Mouse (Mus musculus) CH12.LX (cell line): ENCODE measurements at regions not wholly inside any gene's neighbourhood (a gene's known extent, or its start where the extent isn't known, plus 50 kb on each side); places are given as distances from the start of the nearest gene placed in this dataset.

Experiments
- DNase-seq: peaks from one replicate; pipeline ENCODE4 v3.0.0-alpha.2; 2013; ENCODE audit errors: extremely low read depth
- H3K27ac ChIP-seq: 2 replicates; pipeline ENCODE4 v1.5.1; 2012; ENCODE audit warnings: low read depth, mild to moderate bottlenecking, control low read depth, moderate library complexity; ENCODE audit not compliant: insufficient read depth
- H3K27me3 ChIP-seq: replicated peaks from 2 replicates; pipeline ENCODE3; 2012; ENCODE audit warnings: inconsistent platforms
- H3K36me3 ChIP-seq, 2 experiments: replicated peaks in 1 of 2; 2 replicates each; pipeline versions ENCODE3 to v1.6.1; 2012; ENCODE audit warnings: inconsistent platforms in 1 of 2, low read length in 1 of 2, mild to moderate bottlenecking in 1 of 2, mixed read lengths in 1 of 2, moderate library complexity in 1 of 2; ENCODE audit not compliant: control insufficient read depth in 1 of 2, insufficient read depth in 1 of 2
- H3K4me1 ChIP-seq, 2 experiments: 2 replicates each; pipeline ENCODE4 v1.6.1; 2012; ENCODE audit warnings: inconsistent platforms in 1 of 2, moderate library complexity in 1 of 2; ENCODE audit not compliant: insufficient read depth in 2 of 2, control insufficient read depth in 1 of 2
- H3K4me2 ChIP-seq: 2 replicates; pipeline ENCODE4 v1.6.1; 2012; ENCODE audit warnings: low read depth, mild to moderate bottlenecking, control low read depth; ENCODE audit not compliant: poor library complexity, insufficient read depth, severe bottlenecking
- H3K4me3 ChIP-seq, 3 experiments: fragments of 150-350 bp in 1 of 3; sonication (generic) in 1 of 3; replicated peaks in 1 of 3; 2 replicates each; pipeline versions ENCODE3 to v1.5.1; 2011 to 2012; ENCODE audit warnings: low read depth in 2 of 3, low read length in 2 of 3, mild to moderate bottlenecking in 2 of 3, moderate library complexity in 2 of 3, control low read depth in 1 of 3, improper control_type of control experiment in 1 of 3, inconsistent platforms in 1 of 3, mixed read lengths in 1 of 3; ENCODE audit not compliant: poor library complexity in 1 of 3
- H3K79me2 ChIP-seq: replicated peaks from 2 replicates; pipeline ENCODE4 v1.6.1; 2012; ENCODE audit warnings: mild to moderate bottlenecking, moderate library complexity; ENCODE audit not compliant: control insufficient read depth, poor library complexity, insufficient read depth, severe bottlenecking; ENCODE audit errors: extremely low read depth
- H3K9ac ChIP-seq: 2 replicates; pipeline ENCODE4 v1.6.1; 2012; ENCODE audit warnings: low read depth, mild to moderate bottlenecking, control low read depth, moderate library complexity; ENCODE audit not compliant: insufficient read depth
- H3K9me3 ChIP-seq: replicated peaks from 2 replicates; pipeline ENCODE3; 2012; ENCODE audit warnings: low read length, inconsistent platforms, mixed read lengths
- BHLHE40 ChIP-seq: IDR thresholded peaks from 2 replicates; pipeline ENCODE4 v1.6.1; 2011; ENCODE audit warnings: mild to moderate bottlenecking, low read depth, low read length, improper control_type of control experiment
- CHD1 ChIP-seq: IDR thresholded peaks from 2 replicates; pipeline ENCODE4 v1.6.1; 2012; ENCODE audit warnings: low read depth, low read length, improper control_type of control experiment, inconsistent platforms
- CHD2 ChIP-seq: IDR thresholded peaks from 2 replicates; pipeline ENCODE4 v1.6.1; 2011; ENCODE audit warnings: low read length, improper control_type of control experiment
- CTCF ChIP-seq, 2 experiments: IDR thresholded peaks in 1 of 2; conservative IDR thresholded peaks in 1 of 2; 2 replicates each; pipeline ENCODE4 v1.5.1; 2011 to 2012; ENCODE audit warnings: low read depth in 2 of 2, low read length in 2 of 2, improper control_type of control experiment in 1 of 2, inconsistent platforms in 1 of 2, mild to moderate bottlenecking in 1 of 2, moderate library complexity in 1 of 2
- GABPA ChIP-seq: IDR thresholded peaks from 2 replicates; pipeline ENCODE4 v1.6.1; 2012; ENCODE audit warnings: low read depth, low read length, improper control_type of control experiment, inconsistent platforms; ENCODE audit not compliant: insufficient replicate concordance
- JUN ChIP-seq: IDR thresholded peaks from 2 replicates; pipeline ENCODE4 v1.6.1; 2011; ENCODE audit warnings: low read depth, mild to moderate bottlenecking, low read length, improper control_type of control experiment, moderate library complexity; ENCODE audit not compliant: insufficient read depth
- JUND ChIP-seq: conservative IDR thresholded peaks from 2 replicates; pipeline ENCODE4 v1.6.1; 2011; ENCODE audit warnings: low read depth, low read length, improper control_type of control experiment
- KAT2A ChIP-seq: IDR thresholded peaks from 2 replicates; pipeline ENCODE4 v1.6.1; 2012; ENCODE audit warnings: low read length, improper control_type of control experiment, inconsistent platforms; ENCODE audit not compliant: insufficient replicate concordance
- MAFK ChIP-seq: IDR thresholded peaks from 2 replicates; pipeline ENCODE4 v1.6.1; 2011; ENCODE audit warnings: low read length, improper control_type of control experiment; ENCODE audit not compliant: insufficient replicate concordance
- MAZ ChIP-seq: IDR thresholded peaks from 2 replicates; pipeline ENCODE4 v1.6.1; 2012; ENCODE audit warnings: low read depth, mild to moderate bottlenecking, inconsistent platforms, low read length, improper control_type of control experiment, moderate library complexity
- MXI1 ChIP-seq: IDR thresholded peaks from 2 replicates; pipeline ENCODE4 v1.6.1; 2011; ENCODE audit warnings: mild to moderate bottlenecking, low read depth, low read length, improper control_type of control experiment
- MYC ChIP-seq: IDR thresholded peaks from 2 replicates; pipeline ENCODE4 v1.6.1; 2011; ENCODE audit warnings: low read depth, mild to moderate bottlenecking, improper control_type of control experiment, low read length
- NELFE ChIP-seq: IDR thresholded peaks from 2 replicates; pipeline ENCODE4 v1.6.1; 2011; ENCODE audit warnings: low read depth, low read length, improper control_type of control experiment
- NRF1 ChIP-seq: IDR thresholded peaks from 2 replicates; pipeline ENCODE4 v1.6.1; 2014; ENCODE audit warnings: low read depth, mild to moderate bottlenecking, inconsistent platforms, low read length, improper control_type of control experiment, moderate library complexity
- RAD21 ChIP-seq: IDR thresholded peaks from 2 replicates; pipeline ENCODE4 v1.6.1; 2011; ENCODE audit warnings: low read depth, mild to moderate bottlenecking, low read length, improper control_type of control experiment, moderate library complexity
- SIN3A ChIP-seq: IDR thresholded peaks from 2 replicates; pipeline ENCODE4 v1.6.1; 2012; ENCODE audit warnings: low read length, improper control_type of control experiment, inconsistent platforms
- SMC3 ChIP-seq: IDR thresholded peaks from 2 replicates; pipeline ENCODE4 v1.6.1; 2011; ENCODE audit warnings: low read depth, low read length, improper control_type of control experiment
- TBP ChIP-seq: conservative IDR thresholded peaks from 2 replicates; pipeline ENCODE4 v1.6.1; 2011; ENCODE audit warnings: low read depth, low read length, improper control_type of control experiment
- TCF12 ChIP-seq: IDR thresholded peaks from 2 replicates; pipeline ENCODE4 v1.6.1; 2014; ENCODE audit warnings: low read depth, mild to moderate bottlenecking, inconsistent platforms, low read length, improper control_type of control experiment
- UBTF ChIP-seq: IDR thresholded peaks from 2 replicates; pipeline ENCODE4 v1.6.1; 2012; ENCODE audit warnings: low read depth, mild to moderate bottlenecking, inconsistent platforms, low read length, improper control_type of control experiment, moderate library complexity
- USF1 ChIP-seq: IDR thresholded peaks from 2 replicates; pipeline ENCODE4 v1.6.1; 2014; ENCODE audit warnings: low read depth, mild to moderate bottlenecking, inconsistent platforms, low read length, improper control_type of control experiment
- USF2 ChIP-seq: conservative IDR thresholded peaks from 2 replicates; pipeline ENCODE4 v1.6.1; 2011; ENCODE audit warnings: low read depth, low read length, improper control_type of control experiment
- ZC3H11A ChIP-seq: IDR thresholded peaks from 2 replicates; pipeline ENCODE4 v1.6.1; 2012; ENCODE audit warnings: low read depth, mild to moderate bottlenecking, inconsistent platforms, low read length, improper control_type of control experiment
- ZKSCAN1 ChIP-seq: IDR thresholded peaks from 2 replicates; pipeline ENCODE4 v1.6.1; 2012; ENCODE audit warnings: low read depth, inconsistent platforms, low read length, improper control_type of control experiment, borderline replicate concordance
- ZMIZ1 ChIP-seq: IDR thresholded peaks from 2 replicates; pipeline ENCODE4 v1.6.1; 2012; ENCODE audit warnings: low read depth, mild to moderate bottlenecking, inconsistent platforms, low read length, improper control_type of control experiment
- ZNF384 ChIP-seq: IDR thresholded peaks from 2 replicates; pipeline ENCODE4 v1.6.1; 2012; ENCODE audit warnings: low read depth, low read length, improper control_type of control experiment, inconsistent platforms
- dilution Hi-C: fragments of 300-500 bp; cut with MboI; formaldehyde crosslinking; loops from 2 replicates; pipeline ENCODE4 v1.14.3; 2020; ENCODE audit warnings: low sequenced_read_pairs; ENCODE audit not compliant: extremely low pct_unique_long_range_greater_than_20kb, extremely low pct_ligation_motif_present
- in situ Hi-C: fragments of 300-500 bp; cut with MboI; formaldehyde crosslinking; loops from 3 replicates; pipeline ENCODE4 v1.14.3; 2019; ENCODE audit warnings: low sequenced_read_pairs, low pct_ligation_motif_present, low pct_unique_long_range_greater_than_20kb, mixed read lengths

DNA sequence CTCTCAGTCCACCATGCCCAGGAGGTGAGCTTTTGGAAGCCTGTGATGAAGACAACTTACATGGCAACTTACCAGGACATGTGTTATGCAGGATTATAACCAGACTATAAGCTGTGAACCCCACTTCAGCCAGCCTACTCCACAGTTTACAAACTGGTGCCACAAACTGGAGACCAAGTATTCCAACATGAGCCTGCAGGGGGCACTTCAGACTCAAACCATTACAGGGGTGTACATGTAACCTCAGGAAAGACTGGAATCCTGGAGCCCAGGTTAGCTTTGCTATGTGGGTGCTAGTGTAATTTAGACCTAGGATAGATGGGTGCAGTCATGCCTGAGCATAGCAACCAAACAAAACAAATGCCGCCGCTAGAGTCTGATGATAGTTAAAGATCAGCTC, 124.0 kb upstream of the Lyplal1 start:
- dilution Hi-C loops = no loop called here

DNA sequence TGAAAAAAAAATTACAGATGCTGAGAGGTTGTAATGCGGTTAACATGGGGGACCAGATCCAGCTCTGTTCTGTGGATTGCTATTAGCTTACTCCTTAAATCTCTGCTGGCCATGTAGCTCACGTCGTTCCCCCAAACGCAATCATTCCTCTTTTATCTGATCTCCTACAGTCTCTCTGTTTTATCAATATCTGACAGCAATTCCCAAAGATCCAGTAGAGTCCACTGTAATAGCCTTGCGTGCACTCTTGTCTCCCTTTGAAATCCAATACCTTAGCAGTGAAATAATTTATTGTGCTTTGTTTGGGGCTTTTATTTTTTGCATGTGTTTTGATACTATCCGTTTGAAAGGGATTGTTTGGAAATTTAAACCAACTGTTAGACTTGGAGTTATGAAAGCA, 120.4 kb upstream of the Lyplal1 start:
- no peak overlapping the region for H3K9ac ChIP-seq
- peaks cover 73% of the 10 kb centered on the region for H3K9me3 ChIP-seq
- H3K27ac ChIP-seq = no peak overlapping the region
- TF ChIP-seq MXI1 (no peak), JUN (no peak), USF1 (no peak), BHLHE40 (no peak), CHD1 (no peak), ZNF384 (no peak), TBP (no peak), GABPA (no peak), UBTF (no peak), ZKSCAN1 (no peak), ZC3H11A (no peak), SIN3A (no peak), JUND (no peak), USF2 (no peak), NELFE (no peak), MAZ (no peak)
- no peak overlapping the region for H3K4me3 ChIP-seq
- H3K36me3 ChIP-seq = no peaks in the 10 kb centered on the region
- H3K4me1 ChIP-seq = no peaks in the 10 kb centered on the region
- no peak for DNase-seq
- in situ Hi-C loops = no loop called here
- H3K4me2 ChIP-seq = no peak overlapping the region
- no peaks in the 10 kb centered on the region for H3K27me3 ChIP-seq
- dilution Hi-C loops = no loop called here
- no peaks in the 10 kb centered on the region for H3K79me2 ChIP-seq

More for the DNA sequence above, 124.0 kb upstream of the Lyplal1 start:
- H3K27me3 ChIP-seq = no peaks in the 10 kb centered on the region
- no peak for DNase-seq
- H3K4me1 ChIP-seq = no peaks in the 10 kb centered on the region
- TF ChIP-seq MAFK (no peak), CHD2 (no peak), ZMIZ1 (no peak), BHLHE40 (no peak), ZNF384 (no peak), TCF12 (no peak), RAD21 (no peak), CTCF (conservative IDR thresholded peaks at IDR 0.05 in 1 of 2, IDR thresholded peaks at IDR 0.05 in 1 of 2; ENCODE audit: low read depth in 2 of 2, low read length in 2 of 2) (no peak), ZC3H11A (no peak), SMC3 (no peak), NRF1 (no peak), MXI1 (no peak), USF2 (no peak), KAT2A (no peak), UBTF (no peak), JUND (no peak), CHD1 (no peak), MYC (no peak)
- H3K4me3 ChIP-seq = no peak overlapping the region
- in situ Hi-C loops = no loop called here
- no peak overlapping the region for H3K27ac ChIP-seq
- H3K9ac ChIP-seq = no peak overlapping the region
- no peak overlapping the region for H3K4me2 ChIP-seq
- no peaks in the 10 kb centered on the region for H3K79me2 ChIP-seq
- H3K9me3 ChIP-seq = peaks cover 61% of the 10 kb centered on the region
- no peaks in the 10 kb centered on the region for H3K36me3 ChIP-seq
